Mouse (Mus musculus): ENCODE results near the gene Xylb. TPM values are rescaled to one million over a fixed set of nuclear protein-coding genes. Genes with fewer than 3 reads are reported as not detected.

The Xylb gene
- polyA plus RNA-seq, 1 experiment from 2014 or later: 9.3 TPM

GRCm38 (mm10) chr9:119408898-119409664, 51.9 kb downstream of the Xylb start:
- peaks cover 16% of the 10 kb centered on the region; the same call in 1 of the 2 replicates for H3K9me3 ChIP-seq
- WGBS: 81% methylated on average over 11 of the region's 11 CpGs
- H3K4me1 ChIP-seq: peaks cover 50% of the 10 kb centered on the region
- H3K27ac ChIP-seq (replicated peaks): no peak overlapping the region; the same call in 1 of the 2 replicates
- H3K4me3 ChIP-seq: no peak overlapping the region
- no peak for DNase-seq (ENCODE audit: low spot score)
- H3K36me3 ChIP-seq (replicated peaks): peaks cover 92% of the 10 kb centered on the region
- no peaks in the 10 kb centered on the region for H3K27me3 ChIP-seq (replicated peaks; ENCODE audit: low read depth, poor library complexity, severe bottlenecking)

GRCm38 (mm10) chr9:119409864-119410263, 52.7 kb downstream of the Xylb start:
- H3K36me3 ChIP-seq (replicated peaks): peaks cover 90% of the 10 kb centered on the region
- no peak overlapping the region for H3K4me3 ChIP-seq
- no peaks in the 10 kb centered on the region for H3K27me3 ChIP-seq (replicated peaks; ENCODE audit: low read depth, poor library complexity, severe bottlenecking)
- no peak overlapping the region for H3K27ac ChIP-seq (replicated peaks)
- peaks cover 16% of the 10 kb centered on the region; the same call in 1 of the 2 replicates for H3K9me3 ChIP-seq
- WGBS: 48% methylated on average over 5 of the region's 5 CpGs
- peaks cover 42% of the 10 kb centered on the region for H3K4me1 ChIP-seq
- no peak for DNase-seq (ENCODE audit: low spot score)

- DNase-seq (ENCODE audit: low spot score): no peak
Measured at GRCm38 (mm10) chr9:119418025-119418424, 60.8 kb downstream of the Xylb start.

GRCm38 (mm10) chr9:119419852-119420438, 62.8 kb downstream of the Xylb start:
- 84% methylated on average over 12 of the region's 12 CpGs for WGBS
- Histone ChIP-seq H3K9me3 (no peaks in the 10 kb centered on the region), H3K27ac (replicated peaks) (no peak overlapping the region), H3K36me3 (replicated peaks) (peaks cover 40% of the 10 kb centered on the region), H3K27me3 (replicated peaks; ENCODE audit: low read depth, poor library complexity, severe bottlenecking) (no peaks in the 10 kb centered on the region), H3K4me3 (no peak overlapping the region), H3K4me1 (peaks cover 24% of the 10 kb centered on the region)
- DNase-seq (ENCODE audit: low spot score): no peak

More at GRCm38 (mm10) chr9:119418025-119418424, 60.8 kb downstream of the Xylb start:
- Histone ChIP-seq H3K4me3 (no peak overlapping the region), H3K4me1 (peaks cover 17% of the 10 kb centered on the region), H3K27ac (replicated peaks) (no peak overlapping the region), H3K9me3 (peaks cover 3% of the 10 kb centered on the region; the same call in 1 of the 2 replicates), H3K36me3 (replicated peaks) (peaks cover 38% of the 10 kb centered on the region), H3K27me3 (replicated peaks; ENCODE audit: low read depth, poor library complexity, severe bottlenecking) (no peaks in the 10 kb centered on the region)
- WGBS: 87% methylated on average over 18 of the region's 18 CpGs

GRCm38 (mm10) chr9:119425217-119425975, 68.2 kb downstream of the Xylb start:
- H3K27me3 ChIP-seq (replicated peaks; ENCODE audit: low read depth, poor library complexity, severe bottlenecking): no peaks in the 10 kb centered on the region
- no peak overlapping the region; the same call in 1 of the 2 replicates for H3K27ac ChIP-seq (replicated peaks)
- 55% methylated on average over 7 of the region's 7 CpGs for WGBS
- no peak for DNase-seq (ENCODE audit: low spot score)
- H3K36me3 ChIP-seq (replicated peaks): peaks cover 63% of the 10 kb centered on the region
- H3K4me3 ChIP-seq: no peak overlapping the region
- H3K4me1 ChIP-seq: peaks cover 29% of the 10 kb centered on the region
- H3K9me3 ChIP-seq: no peaks in the 10 kb centered on the region

- WGBS: 92% methylated on average over 13 of the region's 13 CpGs
Measured at GRCm38 (mm10) chr9:119425976-119426415, 68.8 kb downstream of the Xylb start.

GRCm38 (mm10) chr9:119426483-119426882, 69.3 kb downstream of the Xylb start:
- no peak overlapping the region for H3K27ac ChIP-seq (replicated peaks)
- WGBS: 90% methylated on average over 7 of the region's 7 CpGs
- peaks cover 26% of the 10 kb centered on the region for H3K4me1 ChIP-seq
- no peaks in the 10 kb centered on the region for H3K27me3 ChIP-seq (replicated peaks; ENCODE audit: low read depth, poor library complexity, severe bottlenecking)
- DNase-seq (ENCODE audit: low spot score): no peak
- H3K9me3 ChIP-seq: no peaks in the 10 kb centered on the region
- H3K4me3 ChIP-seq: no peak overlapping the region
- peaks cover 71% of the 10 kb centered on the region for H3K36me3 ChIP-seq (replicated peaks)

More at GRCm38 (mm10) chr9:119425976-119426415, 68.8 kb downstream of the Xylb start:
- Histone ChIP-seq H3K27ac (replicated peaks) (no peak overlapping the region; the same call in 1 of the 2 replicates), H3K4me3 (no peak overlapping the region), H3K4me1 (peaks cover 26% of the 10 kb centered on the region), H3K36me3 (replicated peaks) (peaks cover 66% of the 10 kb centered on the region), H3K27me3 (replicated peaks; ENCODE audit: low read depth, poor library complexity, severe bottlenecking) (no peaks in the 10 kb centered on the region), H3K9me3 (no peaks in the 10 kb centered on the region)
- DNase-seq (ENCODE audit: low spot score): no peak

- Histone ChIP-seq H3K4me3 (no peak overlapping the region), H3K9me3 (no peaks in the 10 kb centered on the region), H3K27ac (replicated peaks) (no peak overlapping the region), H3K4me1 (peaks cover 15% of the 10 kb centered on the region), H3K36me3 (replicated peaks) (peaks cover 95% of the 10 kb centered on the region), H3K27me3 (replicated peaks; ENCODE audit: low read depth, poor library complexity, severe bottlenecking) (no peaks in the 10 kb centered on the region)
- 65% methylated on average over 7 of the region's 7 CpGs for WGBS
- DNase-seq (ENCODE audit: low spot score): peak; percentile 76
Measured at GRCm38 (mm10) chr9:119430311-119430710, 73.1 kb downstream of the Xylb start.

GRCm38 (mm10) chr9:119435855-119436254, 78.7 kb downstream of the Xylb start:
- H3K4me3 ChIP-seq: no peak overlapping the region
- H3K27ac ChIP-seq (replicated peaks): no peak overlapping the region
- peaks cover 98% of the 10 kb centered on the region for H3K36me3 ChIP-seq (replicated peaks)
- no peaks in the 10 kb centered on the region for H3K27me3 ChIP-seq (replicated peaks; ENCODE audit: low read depth, poor library complexity, severe bottlenecking)
- WGBS: 87% methylated on average over 2 of the region's 2 CpGs
- H3K9me3 ChIP-seq: no peaks in the 10 kb centered on the region
- no peak for DNase-seq (ENCODE audit: low spot score)
- H3K4me1 ChIP-seq: no peaks in the 10 kb centered on the region

GRCm38 (mm10) chr9:119438065-119438464, 80.9 kb downstream of the Xylb start:
- H3K9me3 ChIP-seq: no peaks in the 10 kb centered on the region
- no peak overlapping the region for H3K4me3 ChIP-seq
- no peaks in the 10 kb centered on the region for H3K27me3 ChIP-seq (replicated peaks; ENCODE audit: low read depth, poor library complexity, severe bottlenecking)
- H3K4me1 ChIP-seq: no peaks in the 10 kb centered on the region
- DNase-seq (ENCODE audit: low spot score): no peak
- peaks cover 89% of the 10 kb centered on the region for H3K36me3 ChIP-seq (replicated peaks)
- 93% methylated on average over 12 of the region's 12 CpGs for WGBS
- no peak overlapping the region for H3K27ac ChIP-seq (replicated peaks)

- WGBS: 92% methylated on average over 9 of the region's 9 CpGs
- Histone ChIP-seq H3K27ac (replicated peaks) (no peak overlapping the region), H3K9me3 (no peaks in the 10 kb centered on the region), H3K4me3 (no peak overlapping the region), H3K36me3 (replicated peaks) (peaks cover 85% of the 10 kb centered on the region), H3K4me1 (no peaks in the 10 kb centered on the region), H3K27me3 (replicated peaks; ENCODE audit: low read depth, poor library complexity, severe bottlenecking) (no peaks in the 10 kb centered on the region)
- no peak for DNase-seq (ENCODE audit: low spot score)
Measured at GRCm38 (mm10) chr9:119438498-119439000, 81.4 kb downstream of the Xylb start.

Measured in embryonic facial prominence, embryonic 10.5 days (tissue).